Mouse (Mus musculus) megakaryocyte, embryonic 14.5 days (primary cell): Measurements from ENCODE around the gene Trp53rka.

Source experiments
- FLI1 ChIP-seq: IDR thresholded peaks from 2 replicates; pipeline ENCODE4 v1.6.1; 2012; ENCODE audit warnings: low read length, inconsistent platforms, mixed read lengths
- GATA1 ChIP-seq: IDR thresholded peaks from 3 replicates; pipeline ENCODE4 v1.6.1; 2012; ENCODE audit warnings: mixed read lengths, low read length, inconsistent platforms, borderline replicate concordance

DNA sequence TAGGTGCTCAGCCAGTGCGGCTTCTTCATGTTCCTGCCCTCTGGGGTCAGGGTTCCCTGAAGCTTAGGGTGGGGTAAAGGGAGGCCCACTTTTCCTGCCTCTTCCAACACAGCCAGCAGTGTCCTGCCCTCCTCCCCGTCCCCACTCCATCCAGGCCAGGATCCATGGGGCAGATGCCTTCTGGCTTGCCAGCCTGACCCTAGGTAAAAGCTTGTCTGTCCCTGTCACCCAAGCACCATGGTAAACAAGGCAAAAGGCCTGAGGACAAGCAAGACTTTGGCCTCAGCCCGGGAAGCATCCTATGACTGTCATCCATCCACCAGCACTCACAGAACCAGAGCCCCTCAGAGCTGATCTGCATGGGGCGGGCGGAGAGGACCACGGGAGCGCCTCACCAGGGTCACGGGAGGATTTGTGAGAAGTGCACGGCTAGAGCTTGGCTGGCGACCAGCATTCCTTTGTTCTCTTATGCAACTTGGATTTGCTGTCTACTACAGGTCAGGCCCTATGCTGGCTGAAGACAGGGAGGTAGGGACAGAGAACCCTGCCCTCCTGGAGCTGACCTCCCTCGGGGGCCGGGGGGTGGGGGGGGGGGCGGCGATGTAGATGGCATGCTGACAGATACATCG, 25.2 kb downstream of the Trp53rka start:
- TF ChIP-seq GATA1 (no peak), FLI1 (no peak)
